Mouse (Mus musculus) heart, embryonic 13.5 days (tissue): ENCODE data around the gene Hagh. TPM values are rescaled to one million over a fixed set of nuclear protein-coding genes. Genes with fewer than 3 reads are reported as not detected.

Source experiments
- ATAC-seq: fragments of 200-750 bp; cut with Nextera tagmentation; 2 replicates; pipeline ENCODE4 v1.8.0; 2017; ENCODE audit warnings: moderate TSS enrichment; ENCODE audit not compliant: insufficient number of reproducible peaks, low FRiP score, low TSS enrichment; ENCODE audit errors: extremely low read depth
- H3K27ac ChIP-seq: fragments of 300-500 bp; sonication (generic); replicated peaks from 2 replicates; pipeline ENCODE4 v1.5.1; 2015; ENCODE audit warnings: moderate library complexity, mild to moderate bottlenecking, inconsistent platforms
- H3K27me3 ChIP-seq: fragments of 300-500 bp; sonication (generic); replicated peaks from 2 replicates; pipeline ENCODE4 v1.6.1; 2015; ENCODE audit warnings: mild to moderate bottlenecking, inconsistent platforms
- H3K36me3 ChIP-seq: fragments of 300-500 bp; sonication (generic); 2 replicates; pipeline ENCODE4 v1.6.1; 2015; ENCODE audit warnings: mild to moderate bottlenecking, inconsistent platforms
- H3K4me1 ChIP-seq: fragments of 300-500 bp; sonication (generic); 2 replicates; pipeline ENCODE4 v1.6.1; 2015; ENCODE audit warnings: inconsistent platforms
- H3K4me2 ChIP-seq: fragments of 300-500 bp; sonication (generic); 2 replicates; pipeline ENCODE4 v1.6.1; 2015; ENCODE audit warnings: inconsistent platforms, mild to moderate bottlenecking, moderate library complexity
- H3K4me3 ChIP-seq: fragments of 300-500 bp; sonication (generic); 2 replicates; pipeline ENCODE4 v1.5.1; 2015; ENCODE audit warnings: moderate library complexity, mild to moderate bottlenecking, inconsistent platforms
- H3K9ac ChIP-seq: fragments of 300-500 bp; sonication (generic); 2 replicates; pipeline ENCODE4 v1.6.1; 2015; ENCODE audit warnings: inconsistent platforms, mild to moderate bottlenecking, moderate library complexity
- H3K9me3 ChIP-seq: fragments of 300-500 bp; sonication (generic); 2 replicates; pipeline ENCODE4 v1.6.1; 2016; ENCODE audit warnings: inconsistent platforms
- WGBS: fragments of 180-500 bp; shearing (Covaris S2); methylation state at CpG from one replicate; pipeline ENCODE4 v1.1.7; 2015; ENCODE audit warnings: mixed read lengths; 5-methylcytosine and 5-hydroxymethylcytosine counted together
- polyA plus RNA-seq: library from polyadenylated mRNA; unstranded; fragments of >200 nt; fragmentation: Nextera tagmentation; extraction: Ambion mirVana; gene quantifications from 2 replicates; pipeline ENCODE4 v1.2.1, GENCODE M21; 2015

The Hagh gene
- 47.3 and 54.5 TPM in 2 replicates for polyA plus RNA-seq

- Histone ChIP-seq H3K4me3 (no peak within 1 kb of the TSS), H3K9ac (no peak within 1 kb of the TSS), H3K36me3 (no peaks in the 10 kb centered on the region), H3K27me3 (peaks cover 62% of the 10 kb centered on the region), H3K4me2 (no peak within 1 kb of the TSS), H3K27ac (no peak within 1 kb of the TSS), H3K9me3 (no peaks in the 10 kb centered on the region), H3K4me1 (peaks cover 6% of the 10 kb centered on the region)
- 57% methylated on average over 8 of the region's 8 CpGs for WGBS
- ATAC-seq, result no peak
These were observed at the start of gene Hagh for GRCm38 (mm10) chr17:24839842-24840241. TSS of gene Hagh (plus strand) at chr17:24840143.

GRCm38 (mm10) chr17:24792190-24792589 is 47.8 kb upstream of the Hagh start:
- Histone ChIP-seq H3K27me3 (peaks cover 3% of the 10 kb centered on the region), H3K27ac (no peak overlapping the region), H3K4me1 (no peaks in the 10 kb centered on the region), H3K9me3 (no peaks in the 10 kb centered on the region), H3K36me3 (no peaks in the 10 kb centered on the region), H3K9ac (no peak overlapping the region), H3K4me3 (no peak overlapping the region), H3K4me2 (no peak overlapping the region)
- 56% methylated on average over 8 of the region's 8 CpGs for WGBS
- no peak for ATAC-seq

- Histone ChIP-seq H3K36me3 (no peaks in the 10 kb centered on the region), H3K4me3 (no peak overlapping the region), H3K27ac (no peak overlapping the region), H3K9me3 (no peaks in the 10 kb centered on the region), H3K4me2 (no peak overlapping the region), H3K9ac (no peak overlapping the region), H3K4me1 (no peaks in the 10 kb centered on the region), H3K27me3 (peaks cover 19% of the 10 kb centered on the region)
- whole genome bisulfite sequencing, result 70% methylated on average over 12 of the region's 12 CpGs
- no peak for ATAC-seq
These were observed 45.2 kb upstream of the Hagh start for GRCm38 (mm10) chr17:24794791-24795190.

GRCm38 (mm10) chr17:24796969-24797368 is 43.0 kb upstream of the Hagh start:
- Histone ChIP-seq H3K4me1 (no peaks in the 10 kb centered on the region), H3K36me3 (no peaks in the 10 kb centered on the region), H3K4me2 (no peak overlapping the region), H3K4me3 (no peak overlapping the region), H3K27me3 (peaks cover 19% of the 10 kb centered on the region), H3K27ac (no peak overlapping the region), H3K9ac (no peak overlapping the region), H3K9me3 (no peaks in the 10 kb centered on the region)
- WGBS, result 57% methylated on average over 3 of the region's 3 CpGs
- no peak for ATAC-seq

GRCm38 (mm10) chr17:24798229-24798628 is 41.7 kb upstream of the Hagh start:
- Histone ChIP-seq H3K27ac (no peak overlapping the region), H3K27me3 (peaks cover 23% of the 10 kb centered on the region), H3K4me3 (no peak overlapping the region), H3K36me3 (no peaks in the 10 kb centered on the region), H3K4me2 (no peak overlapping the region), H3K9ac (no peak overlapping the region), H3K4me1 (no peaks in the 10 kb centered on the region), H3K9me3 (no peaks in the 10 kb centered on the region)
- 49% methylated on average over 9 of the region's 9 CpGs for WGBS
- ATAC-seq, result no peak

GRCm38 (mm10) chr17:24799476-24799875 is 40.5 kb upstream of the Hagh start:
- Histone ChIP-seq H3K36me3 (no peaks in the 10 kb centered on the region), H3K9ac (no peak overlapping the region), H3K4me1 (peaks cover 3% of the 10 kb centered on the region; the same call in 1 of the 2 replicates), H3K27me3 (peaks cover 33% of the 10 kb centered on the region), H3K27ac (no peak overlapping the region), H3K9me3 (no peaks in the 10 kb centered on the region), H3K4me3 (no peak overlapping the region), H3K4me2 (no peak overlapping the region)
- WGBS, result 85% methylated on average over 4 of the region's 4 CpGs
- no peak for ATAC-seq

GRCm38 (mm10) chr17:24800524-24800923 is 39.4 kb upstream of the Hagh start:
- Histone ChIP-seq H3K9me3 (no peaks in the 10 kb centered on the region), H3K4me2 (no peak overlapping the region), H3K27me3 (peaks cover 44% of the 10 kb centered on the region), H3K4me1 (peaks cover 8% of the 10 kb centered on the region; the same call in 1 of the 2 replicates), H3K9ac (no peak overlapping the region), H3K4me3 (no peak overlapping the region), H3K27ac (no peak overlapping the region), H3K36me3 (no peaks in the 10 kb centered on the region)
- WGBS, result 64% methylated on average over 3 of the region's 3 CpGs
- no peak for ATAC-seq

- Histone ChIP-seq H3K4me1 (peaks cover 8% of the 10 kb centered on the region; the same call in 1 of the 2 replicates), H3K4me2 (peak within 1 kb of the TSS; percentile 89), H3K27ac (no peak within 1 kb of the TSS), H3K4me3 (peak within 1 kb of the TSS; percentile 79), H3K9ac (peak within 1 kb of the TSS; percentile 80), H3K27me3 (peaks cover 55% of the 10 kb centered on the region), H3K36me3 (no peaks in the 10 kb centered on the region), H3K9me3 (no peaks in the 10 kb centered on the region)
- whole genome bisulfite sequencing, result under 1% methylated on average over 71 of the region's 71 CpGs
- peak; percentile 85 for ATAC-seq
These were observed 35.7 kb upstream of the Hagh start, which contains the start of gene Meiob for GRCm38 (mm10) chr17:24803952-24804951. TSS of gene Meiob (plus strand) at chr17:24804289.

- 69% methylated on average over 3 of the region's 3 CpGs for WGBS
- no peak for ATAC-seq
- Histone ChIP-seq H3K9me3 (no peaks in the 10 kb centered on the region), H3K4me2 (no peak overlapping the region), H3K27ac (no peak overlapping the region), H3K36me3 (no peaks in the 10 kb centered on the region), H3K9ac (no peak overlapping the region), H3K4me3 (no peak overlapping the region), H3K4me1 (no peaks in the 10 kb centered on the region), H3K27me3 (peaks cover 45% of the 10 kb centered on the region)
These were observed 28.7 kb upstream of the Hagh start for GRCm38 (mm10) chr17:24811211-24811610.

- Histone ChIP-seq H3K36me3 (no peaks in the 10 kb centered on the region), H3K4me2 (no peak overlapping the region), H3K4me1 (no peaks in the 10 kb centered on the region), H3K9ac (no peak overlapping the region), H3K9me3 (no peaks in the 10 kb centered on the region), H3K27me3 (peaks cover 36% of the 10 kb centered on the region), H3K4me3 (no peak overlapping the region), H3K27ac (no peak overlapping the region)
- no peak for ATAC-seq
- 27% methylated on average over 2 of the region's 2 CpGs for WGBS
These were observed 27.7 kb upstream of the Hagh start for GRCm38 (mm10) chr17:24812215-24812614.

- ATAC-seq, result no peak
- 78% methylated on average over 5 of the region's 5 CpGs for WGBS
- H3K9me3 ChIP-seq, result no peaks in the 10 kb centered on the region
- no peak overlapping the region for H3K4me2 ChIP-seq
- no peak overlapping the region for H3K9ac ChIP-seq
- H3K4me1 ChIP-seq, result no peaks in the 10 kb centered on the region
- peaks cover 20% of the 10 kb centered on the region for H3K27me3 ChIP-seq
- no peak overlapping the region for H3K27ac ChIP-seq
- no peaks in the 10 kb centered on the region for H3K36me3 ChIP-seq
- H3K4me3 ChIP-seq, result no peak overlapping the region
These were observed 24.7 kb upstream of the Hagh start for GRCm38 (mm10) chr17:24815256-24815655.
